Mouse (Mus musculus) adipocyte (in vitro differentiated cells): Measurements from ENCODE around the gene Snai1.
A peak's percentile ranks its signal among the peaks of the same experiment; 100 is the strongest.

Experiments used
- DNase-seq: peaks from one replicate; pipeline ENCODE4 v3.0.0-alpha.2; 2016; ENCODE audit warnings: low spot score

The Snai1 gene

GRCm38 (mm10) chr2:167551342-167551920 lies 13.4 kb downstream of the Snai1 start:
- DNase-seq: no peak

- no peak for DNase-seq
These were observed 14.3 kb downstream of the Snai1 start for GRCm38 (mm10) chr2:167552292-167552691.

DNA sequence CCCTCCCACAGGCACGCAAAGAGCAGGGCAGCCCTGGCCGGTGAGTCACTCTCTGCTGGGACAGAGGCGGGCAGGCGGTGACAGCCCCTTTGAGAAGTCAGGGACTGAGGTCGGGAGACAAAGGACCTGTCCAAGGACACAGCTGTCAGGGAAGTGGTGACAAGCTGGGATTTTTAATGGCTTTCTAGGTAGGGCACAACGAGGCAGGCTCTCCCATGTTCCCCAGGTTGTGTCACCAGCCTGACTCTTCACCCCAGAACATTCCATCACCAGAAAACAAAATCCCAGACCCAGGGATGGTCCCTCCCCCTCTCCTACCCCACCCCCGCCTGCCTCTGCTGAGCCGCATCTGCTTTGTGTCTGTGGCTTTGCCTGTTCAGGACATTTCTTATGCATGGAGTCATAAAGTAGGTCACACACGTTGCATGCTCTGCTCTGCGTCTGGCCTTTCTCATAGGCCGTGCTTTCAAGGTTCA lies 15.0 kb downstream of the Snai1 start:
- DNase-seq: peak; percentile 57

- no peak for DNase-seq
These were observed 17.8 kb downstream of the Snai1 start for GRCm38 (mm10) chr2:167555766-167556165.

DNA sequence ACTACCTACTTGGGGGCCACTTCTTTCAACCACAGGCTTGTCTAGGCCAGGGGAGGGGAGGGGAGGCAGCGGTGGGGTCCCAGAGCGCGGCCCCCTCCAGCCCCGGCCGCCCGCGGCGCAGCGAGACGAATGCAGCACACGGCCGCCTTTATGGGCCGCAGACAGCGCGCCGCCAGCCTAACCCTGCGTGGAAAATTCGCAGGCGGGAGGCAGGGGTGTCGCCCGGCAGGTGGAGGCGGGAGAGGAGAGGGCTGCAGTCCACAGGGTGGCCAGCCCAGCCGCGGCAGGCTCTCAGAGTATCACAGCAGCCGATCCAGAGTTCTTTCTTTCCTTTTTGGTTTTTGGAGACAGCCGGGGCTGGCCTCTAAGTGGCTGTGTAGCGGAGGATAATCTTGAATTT lies 21.4 kb downstream of the Snai1 start:
- DNase-seq: no peak

GRCm38 (mm10) chr2:167562101-167562500 lies 24.1 kb downstream of the Snai1 start:
- DNase-seq: peak; percentile 71

GRCm38 (mm10) chr2:167563035-167563434 lies 25.0 kb downstream of the Snai1 start:
- DNase-seq: no peak

GRCm38 (mm10) chr2:167563703-167564102 lies 25.7 kb downstream of the Snai1 start:
- no peak for DNase-seq

GRCm38 (mm10) chr2:167564551-167565311 lies 26.7 kb downstream of the Snai1 start:
- no peak for DNase-seq

DNA sequence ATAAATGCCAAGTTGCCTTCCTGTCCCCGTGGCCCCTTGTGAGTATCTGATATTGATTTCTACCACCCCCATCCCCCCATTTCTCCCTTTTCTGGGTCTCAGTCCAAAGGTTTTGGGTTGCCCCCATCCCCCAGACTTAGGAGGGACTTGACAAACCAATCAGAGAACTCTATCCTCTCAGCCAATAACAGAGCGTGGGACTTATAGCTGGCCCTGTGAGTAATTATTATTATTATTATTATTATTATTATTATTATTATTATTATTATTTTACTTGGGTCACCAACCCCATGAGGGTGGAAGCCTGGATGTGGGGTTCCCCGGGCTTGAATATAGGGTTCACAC lies 27.3 kb downstream of the Snai1 start:
- no peak for DNase-seq

GRCm38 (mm10) chr2:167565682-167566081 lies 27.7 kb downstream of the Snai1 start:
- DNase-seq: peak; percentile 74

- no peak for DNase-seq
These were observed 30.1 kb downstream of the Snai1 start for GRCm38 (mm10) chr2:167568112-167568511.

DNA sequence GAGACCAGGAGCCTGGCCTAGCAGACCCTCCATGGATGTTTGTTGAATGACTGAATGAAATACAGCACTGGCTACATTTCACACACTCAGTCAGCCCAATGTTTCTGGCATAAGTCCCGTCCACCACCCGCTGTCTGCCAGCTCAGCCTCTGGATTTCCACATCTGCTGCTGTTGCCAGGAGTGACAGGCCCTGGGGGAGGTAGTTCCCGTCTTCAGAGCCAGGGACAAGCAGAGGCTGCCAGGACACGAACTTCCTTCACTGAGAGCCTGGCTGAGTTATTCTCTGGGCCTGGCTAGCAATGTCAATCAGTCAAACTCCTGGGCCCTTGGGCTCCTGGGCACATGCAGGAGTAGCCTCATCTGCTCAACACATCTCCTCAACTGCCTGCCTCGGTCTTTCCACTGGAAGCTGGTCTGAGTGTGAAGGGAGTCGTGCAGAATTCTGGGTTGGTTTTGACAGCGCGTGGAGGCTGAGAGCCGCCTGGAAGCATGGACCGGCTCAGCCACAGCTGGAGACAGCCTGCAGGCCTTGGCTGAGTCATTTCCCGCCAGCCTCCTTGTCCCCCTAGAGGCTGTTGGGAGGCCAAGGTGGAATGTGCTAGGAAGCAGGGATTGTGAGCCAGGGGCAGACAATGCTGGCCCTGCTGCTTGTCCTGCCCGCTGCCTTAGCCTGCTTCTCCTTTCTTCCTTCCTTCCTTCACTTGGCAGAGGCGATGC lies 32.1 kb downstream of the Snai1 start:
- DNase-seq: peak; percentile 100

DNA sequence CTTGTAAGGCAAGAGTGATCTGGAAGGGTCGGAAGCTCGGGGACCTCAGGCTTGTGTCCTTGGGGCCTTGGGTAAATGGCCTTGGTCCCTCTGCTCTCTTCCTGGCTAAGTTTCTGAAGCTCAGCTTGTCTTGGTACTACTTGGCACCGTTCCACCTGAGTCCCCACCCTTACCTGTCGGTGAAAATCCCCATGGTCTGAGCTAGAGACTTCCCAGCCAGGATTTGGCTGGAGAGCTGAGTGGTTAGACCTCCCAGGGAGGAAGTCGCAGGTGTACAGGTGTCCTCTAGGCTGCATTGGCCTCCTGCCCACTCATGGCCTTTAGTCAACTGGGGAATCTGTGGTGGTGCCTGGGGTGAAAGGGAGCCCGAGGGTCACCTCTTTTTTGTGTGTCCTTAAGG lies 32.8 kb downstream of the Snai1 start:
- DNase-seq: no peak

DNA sequence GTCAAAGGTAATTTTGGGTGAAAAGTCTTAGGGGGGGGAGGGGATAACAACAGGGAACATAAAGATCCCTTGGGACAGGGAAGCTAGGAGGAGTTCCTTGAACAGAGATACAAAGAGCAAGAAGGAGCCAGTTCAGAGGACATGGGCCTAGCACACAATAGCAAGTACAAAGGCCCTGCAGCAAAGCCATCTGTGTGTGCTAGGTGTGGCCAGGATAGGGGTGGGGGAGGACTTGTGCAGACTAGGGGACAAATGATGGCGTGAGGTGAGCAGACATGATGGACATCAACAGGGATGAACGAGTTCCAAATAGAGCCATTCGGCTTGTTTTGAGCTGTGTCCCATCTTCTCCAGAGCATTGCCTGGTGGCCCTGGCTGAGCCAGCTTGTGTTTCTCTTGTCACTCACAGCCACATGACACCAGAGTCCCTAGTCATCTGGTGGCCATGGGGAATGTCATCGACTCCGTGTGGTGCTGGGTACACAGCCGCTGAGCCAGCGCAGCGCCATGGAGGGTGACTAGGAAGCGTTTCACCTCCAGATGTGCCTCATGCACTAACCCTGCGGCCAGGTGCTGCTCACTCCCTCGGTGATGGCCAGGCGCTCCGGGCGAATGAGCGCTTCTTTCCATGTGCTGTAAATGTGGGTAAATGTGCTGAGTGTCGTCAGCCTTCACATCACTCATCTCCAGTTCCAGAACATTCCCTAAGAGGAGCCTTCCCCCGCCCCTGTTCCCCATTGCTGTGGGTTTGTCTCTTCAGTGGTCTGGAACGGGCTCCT lies 33.6 kb downstream of the Snai1 start:
- no peak for DNase-seq

- DNase-seq: peak; percentile 84
These were observed 36.8 kb downstream of the Snai1 start for GRCm38 (mm10) chr2:167574814-167575213.

DNA sequence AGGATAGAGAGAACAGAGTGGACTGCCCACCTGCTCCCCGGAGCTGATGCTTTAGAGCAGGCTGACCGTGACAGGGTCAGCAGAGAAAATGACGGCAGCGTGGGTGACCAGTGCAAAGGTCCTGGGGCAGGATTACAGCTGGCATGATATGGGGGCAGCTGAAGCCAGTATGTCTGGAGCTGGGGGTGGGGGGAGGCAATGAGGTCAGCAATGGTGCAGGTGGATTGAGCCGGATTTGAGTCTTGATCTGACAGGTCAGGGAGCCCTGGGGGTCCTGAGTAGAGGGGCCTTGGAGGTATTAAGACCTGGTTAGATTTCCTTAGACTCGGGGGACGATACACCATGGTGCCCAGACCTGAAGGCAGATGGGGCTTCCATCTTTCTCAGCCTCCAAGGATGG lies 37.6 kb downstream of the Snai1 start:
- no peak for DNase-seq

GRCm38 (mm10) chr2:167576121-167576620 lies 38.2 kb downstream of the Snai1 start:
- no peak for DNase-seq

- DNase-seq: no peak
These were observed 39.3 kb downstream of the Snai1 start for GRCm38 (mm10) chr2:167577186-167577785.

- DNase-seq: no peak
These were observed 40.5 kb downstream of the Snai1 start for GRCm38 (mm10) chr2:167578521-167578920.

DNA sequence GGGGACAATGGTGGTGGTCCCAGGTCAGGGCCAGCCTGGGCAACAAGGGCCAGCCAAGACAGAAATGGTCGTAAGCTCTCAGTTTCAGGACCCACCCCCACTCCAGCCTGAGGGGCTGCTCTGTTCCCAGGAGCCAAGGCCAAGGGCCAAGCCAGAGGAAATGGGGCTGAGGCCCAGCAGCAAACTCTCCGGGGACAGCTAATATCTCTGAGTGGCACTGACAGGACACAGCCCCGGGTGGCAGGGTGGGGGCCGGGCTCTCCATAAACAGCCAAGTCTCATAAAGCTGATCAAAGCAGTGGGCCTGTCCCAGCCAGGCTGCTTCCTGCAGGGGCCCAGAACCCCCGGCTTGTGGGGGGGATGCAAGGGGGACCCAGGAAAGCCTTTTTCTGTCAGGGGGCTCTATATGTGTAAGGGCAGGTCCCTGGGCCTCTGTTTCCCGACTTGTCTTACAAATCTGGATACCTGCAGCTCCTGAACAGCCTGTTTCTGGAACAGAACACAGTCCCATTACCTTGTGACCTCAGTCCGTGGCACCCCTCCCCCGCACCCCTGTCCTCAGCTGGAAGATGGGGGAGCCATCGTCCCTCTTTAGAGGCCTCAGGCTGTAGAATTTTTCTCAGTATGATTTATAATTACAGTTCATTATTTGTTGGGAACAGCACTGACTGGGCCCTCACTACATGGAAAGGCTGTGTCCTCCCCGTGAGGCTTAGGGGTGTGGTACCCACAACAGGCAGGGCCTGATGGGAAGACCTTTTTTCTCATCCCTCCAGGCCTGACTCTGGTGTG lies 45.4 kb downstream of the Snai1 start:
- no peak for DNase-seq
